Mouse (Mus musculus) ovary, postnatal 14 days (tissue): Measurements from ENCODE around the gene Tmem184b.

ENCODE experiments used
- DNase-seq: peaks from one replicate; pipeline ENCODE4 v3.0.0; 2022; ENCODE audit warnings: low spot score

The Tmem184b gene

GRCm38 (mm10) chr15:79368313-79368811 lies 35.0 kb downstream of the Tmem184b start:
- DNase-seq, result no peak

- DNase-seq, result no peak
Measured at GRCm38 (mm10) chr15:79366402-79366801, 37.0 kb downstream of the Tmem184b start.

- no peak for DNase-seq
Measured at GRCm38 (mm10) chr15:79365068-79365467, 38.3 kb downstream of the Tmem184b start.

GRCm38 (mm10) chr15:79364120-79364519 lies 39.2 kb downstream of the Tmem184b start:
- no peak for DNase-seq

- no peak for DNase-seq
Measured at GRCm38 (mm10) chr15:79361023-79361422, 42.3 kb downstream of the Tmem184b start.

GRCm38 (mm10) chr15:79360371-79360770 lies 43.0 kb downstream of the Tmem184b start:
- no peak for DNase-seq

- no peak for DNase-seq
Measured at GRCm38 (mm10) chr15:79359954-79360353, 43.4 kb downstream of the Tmem184b start.

GRCm38 (mm10) chr15:79357974-79358690 lies 45.2 kb downstream of the Tmem184b start:
- no peak for DNase-seq

GRCm38 (mm10) chr15:79357036-79357911 lies 46.1 kb downstream of the Tmem184b start:
- peak; percentile 57 for DNase-seq

GRCm38 (mm10) chr15:79356481-79356880 lies 46.9 kb downstream of the Tmem184b start:
- no peak for DNase-seq

- no peak for DNase-seq
Measured at GRCm38 (mm10) chr15:79354619-79355018, 48.8 kb downstream of the Tmem184b start.

GRCm38 (mm10) chr15:79353690-79354305 lies 49.6 kb downstream of the Tmem184b start:
- no peak for DNase-seq

GRCm38 (mm10) chr15:79352479-79352878 lies 50.9 kb downstream of the Tmem184b start:
- no peak for DNase-seq

GRCm38 (mm10) chr15:79351331-79351767 lies 52.0 kb downstream of the Tmem184b start:
- peak; percentile 42 for DNase-seq

- DNase-seq, result no peak
Measured at GRCm38 (mm10) chr15:79350866-79351265, 52.5 kb downstream of the Tmem184b start.

GRCm38 (mm10) chr15:79348651-79349050 lies 54.7 kb downstream of the Tmem184b start:
- no peak for DNase-seq

- DNase-seq, result peak; percentile 36
Measured at GRCm38 (mm10) chr15:79347845-79348506, 55.4 kb downstream of the Tmem184b start.

GRCm38 (mm10) chr15:79347165-79347844 lies 56.1 kb downstream of the Tmem184b start:
- peak; percentile 82 for DNase-seq

- DNase-seq, result no peak
Measured at GRCm38 (mm10) chr15:79346051-79346793, 57.1 kb downstream of the Tmem184b start, which contains the start of gene Maff. Gene Maff (plus strand): TSS chr15:79346621.

- no peak for DNase-seq
Measured at GRCm38 (mm10) chr15:79344627-79345026, 58.7 kb downstream of the Tmem184b start.
